Mouse (Mus musculus) frontal cortex, adult 2 months (tissue): ENCODE results near the gene Cpn2. TPM values are rescaled to one million over a fixed set of nuclear protein-coding genes. Genes with fewer than 3 reads are reported as not detected.
A peak's percentile ranks its signal among the peaks of the same experiment; 100 is the strongest.

ENCODE experiments used
- DNase-seq, 2 experiments: peaks; one replicate each; pipeline ENCODE4 v3.0.0; 2022; ENCODE audit warnings: low spot score in 1 of 2; ENCODE audit errors: extremely low spot score in 1 of 2
- polyA plus RNA-seq: library from polyadenylated mRNA; depleted of rRNA; stranded (reverse); fragments of >200 nt; gene quantifications from 2 replicates; pipeline ENCODE4 v1.2.3, GENCODE M21; 2012

The Cpn2 gene
- polyA plus RNA-seq, 1 experiment, result not detected

DNA sequence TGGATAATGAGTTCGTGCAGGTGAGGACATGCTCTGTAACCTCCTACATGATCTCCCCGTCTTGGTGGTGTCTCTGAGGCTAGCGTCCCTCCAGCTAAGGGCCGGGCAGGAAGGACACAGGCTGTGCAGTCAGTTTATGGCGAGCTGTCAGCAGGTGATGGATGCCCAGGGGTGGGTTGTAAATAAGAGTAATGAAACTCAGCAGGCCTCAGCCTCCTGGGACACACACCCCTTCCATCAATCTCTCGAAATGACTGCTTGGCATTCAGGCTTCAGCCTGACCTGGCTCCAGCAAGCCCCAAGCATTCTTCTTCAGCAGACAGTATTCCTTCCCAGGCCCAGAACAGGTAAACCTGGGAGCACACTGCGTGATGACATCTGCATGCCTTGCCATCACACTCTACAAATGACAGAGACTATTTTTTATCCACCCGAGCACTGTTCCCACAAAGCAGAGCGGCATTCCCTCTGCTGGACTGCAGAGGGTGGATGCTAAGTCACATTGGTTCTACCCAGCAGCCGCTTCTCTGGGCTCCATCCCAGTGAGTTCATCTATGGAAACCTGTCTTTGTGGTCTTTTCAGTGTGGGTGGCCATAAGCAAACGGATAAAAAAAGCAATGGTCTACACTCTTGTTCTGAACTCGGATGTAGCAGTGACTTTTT lies 23.1 kb downstream of the Cpn2 start:
- no peak for DNase-seq

DNA sequence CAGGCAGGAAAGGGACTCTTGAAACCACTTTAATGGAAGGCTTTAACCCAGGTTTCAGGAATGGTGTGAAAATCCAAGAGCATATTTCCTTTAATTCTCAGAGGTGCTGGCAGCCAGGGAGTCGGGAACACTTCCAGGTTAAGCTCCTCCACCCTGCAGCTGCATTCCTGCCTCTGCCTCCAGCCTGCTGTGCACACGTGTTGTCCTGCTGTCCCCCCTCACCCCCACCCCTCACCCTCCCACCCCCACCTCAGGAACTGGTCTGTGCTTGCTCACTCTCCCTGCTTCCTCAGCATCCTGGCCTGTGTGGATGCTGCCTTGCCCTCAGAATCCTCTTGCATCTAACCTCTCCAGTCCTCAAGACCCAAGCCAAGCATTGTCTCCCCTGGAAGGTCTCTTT lies 25.7 kb downstream of the Cpn2 start:
- DNase-seq, result no peak

DNA sequence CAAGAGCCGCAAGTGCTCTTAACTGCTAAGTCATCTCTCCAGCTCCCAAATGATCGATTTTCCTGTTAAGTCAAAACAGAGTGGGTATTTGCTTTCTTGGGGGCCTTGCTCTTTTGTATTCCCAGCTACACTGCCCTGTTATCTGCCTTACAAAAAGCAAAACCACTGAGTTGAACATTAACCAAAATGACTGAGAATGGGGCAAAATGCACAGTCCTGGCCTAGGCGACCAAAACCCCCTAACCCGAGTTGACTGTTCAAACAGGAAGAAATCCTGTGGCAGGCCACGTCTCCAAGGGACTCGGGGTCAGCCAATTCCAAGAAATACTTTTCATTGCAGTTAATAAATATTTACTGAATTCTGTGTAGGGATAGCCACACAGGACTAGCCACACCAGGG lies 28.5 kb downstream of the Cpn2 start:
- DNase-seq, result no peak

DNA sequence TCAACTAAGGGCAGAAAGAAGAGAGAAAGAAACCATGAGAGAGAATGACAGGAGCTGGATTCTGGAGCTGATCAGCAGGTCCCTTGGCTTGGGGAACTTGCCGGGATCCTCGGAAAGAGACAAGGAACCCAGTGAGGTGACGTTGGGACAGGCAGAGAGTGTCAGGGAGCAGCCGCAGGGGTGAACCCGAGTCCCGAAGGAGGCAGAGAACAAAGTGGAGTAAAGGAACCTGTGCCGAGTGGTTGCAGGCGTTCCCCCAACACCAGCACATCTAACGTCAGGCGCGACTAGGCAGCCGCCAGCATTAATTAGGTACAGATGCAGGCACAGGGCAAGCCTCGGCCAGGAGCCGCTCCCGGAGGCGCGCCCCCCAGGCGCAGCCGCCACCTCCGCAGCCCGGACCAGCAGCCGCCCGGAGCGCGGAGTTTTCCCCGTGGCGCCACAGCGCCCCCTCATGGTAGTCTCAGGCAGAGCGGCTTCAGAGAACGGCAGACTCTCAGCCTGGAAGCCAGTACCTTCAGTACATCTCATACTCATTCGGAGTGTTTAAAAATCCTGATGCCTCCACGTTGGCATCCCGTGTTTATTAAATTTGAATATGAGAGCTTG lies 31.1 kb downstream of the Cpn2 start:
- peak; percentile 21 to 93 for DNase-seq

DNA sequence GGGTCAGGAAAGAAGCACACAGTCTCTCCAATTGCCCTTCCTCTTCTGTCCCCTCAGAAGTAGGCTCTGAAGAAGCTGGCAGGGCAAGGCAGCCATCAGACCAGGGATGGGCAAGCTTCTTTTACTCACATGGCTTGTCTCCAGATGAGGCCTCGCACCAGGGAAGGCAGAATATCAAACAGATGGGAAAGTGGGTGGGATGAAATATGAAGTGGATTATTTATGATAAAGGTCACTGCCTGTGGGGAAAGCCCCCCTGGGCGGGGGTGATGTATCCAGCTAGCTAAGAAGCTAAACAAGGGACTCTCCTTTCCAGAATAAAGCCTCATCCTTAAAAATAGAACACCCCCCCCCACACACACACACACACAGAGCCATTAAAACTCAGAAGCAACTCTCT lies 31.7 kb downstream of the Cpn2 start:
- DNase-seq, result peak in 1 of 2 experiments; percentile 38

DNA sequence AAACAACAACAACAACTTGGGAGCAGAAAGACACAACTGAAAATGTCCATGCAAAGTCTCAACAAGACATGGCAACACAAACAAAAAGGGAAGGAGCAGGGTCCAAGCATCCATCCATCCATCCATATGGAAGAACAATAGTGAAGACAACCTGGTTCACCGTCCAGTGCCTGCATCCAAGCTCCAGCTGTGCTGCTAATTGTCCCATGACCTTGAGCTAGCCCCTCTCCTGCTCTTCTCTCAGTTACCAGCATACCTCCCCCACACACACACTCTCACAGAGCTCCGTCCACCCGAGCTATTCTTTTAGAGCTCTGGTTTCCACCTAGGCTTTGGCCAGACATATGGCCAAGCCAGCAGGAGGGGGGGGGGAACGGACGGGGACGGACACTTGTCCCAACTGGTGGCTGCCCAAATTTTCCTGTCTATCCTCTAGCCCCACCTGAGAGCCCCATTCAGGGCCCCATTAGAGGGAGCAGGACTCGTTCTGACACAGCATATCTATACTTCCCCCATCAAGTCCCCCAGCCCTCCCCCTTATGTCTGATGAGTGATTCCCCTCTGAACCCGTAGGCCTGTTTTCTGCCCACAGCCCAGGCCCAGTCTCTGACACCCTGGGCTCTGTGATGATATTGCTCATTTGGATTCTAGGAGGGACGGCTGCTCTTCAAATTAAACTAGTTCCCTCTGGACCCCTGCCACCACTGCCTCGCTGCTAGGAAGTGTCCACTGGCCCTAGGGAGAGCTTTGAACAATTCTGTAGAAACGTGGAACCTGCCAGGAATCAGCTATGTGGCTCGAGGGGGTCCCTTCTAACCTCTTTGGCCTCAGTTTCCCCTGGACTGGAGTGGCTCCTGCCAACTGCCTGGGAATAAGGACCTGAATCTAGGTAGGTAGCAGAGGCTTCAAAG lies 32.4 kb downstream of the Cpn2 start:
- DNase-seq, result no peak

DNA sequence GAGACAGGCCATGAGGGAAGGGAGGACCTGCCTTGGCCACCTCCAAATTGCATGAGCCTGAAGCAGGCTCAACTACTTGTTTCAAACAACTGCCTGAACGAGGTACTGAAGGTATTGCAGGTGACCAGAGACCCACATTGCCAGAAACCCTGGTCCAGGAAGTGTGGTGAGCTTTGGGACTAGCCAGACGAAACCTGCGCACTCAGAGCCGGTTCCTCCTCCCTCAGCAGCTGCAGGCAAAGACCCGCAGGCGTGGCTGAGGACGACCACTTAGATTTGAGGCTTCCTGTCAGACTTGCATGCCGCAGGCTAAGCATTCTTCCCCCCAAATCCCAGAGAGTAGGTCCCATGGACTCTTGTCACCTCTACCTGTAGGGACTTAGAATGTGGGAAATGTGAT lies 33.2 kb downstream of the Cpn2 start:
- no peak for DNase-seq

DNA sequence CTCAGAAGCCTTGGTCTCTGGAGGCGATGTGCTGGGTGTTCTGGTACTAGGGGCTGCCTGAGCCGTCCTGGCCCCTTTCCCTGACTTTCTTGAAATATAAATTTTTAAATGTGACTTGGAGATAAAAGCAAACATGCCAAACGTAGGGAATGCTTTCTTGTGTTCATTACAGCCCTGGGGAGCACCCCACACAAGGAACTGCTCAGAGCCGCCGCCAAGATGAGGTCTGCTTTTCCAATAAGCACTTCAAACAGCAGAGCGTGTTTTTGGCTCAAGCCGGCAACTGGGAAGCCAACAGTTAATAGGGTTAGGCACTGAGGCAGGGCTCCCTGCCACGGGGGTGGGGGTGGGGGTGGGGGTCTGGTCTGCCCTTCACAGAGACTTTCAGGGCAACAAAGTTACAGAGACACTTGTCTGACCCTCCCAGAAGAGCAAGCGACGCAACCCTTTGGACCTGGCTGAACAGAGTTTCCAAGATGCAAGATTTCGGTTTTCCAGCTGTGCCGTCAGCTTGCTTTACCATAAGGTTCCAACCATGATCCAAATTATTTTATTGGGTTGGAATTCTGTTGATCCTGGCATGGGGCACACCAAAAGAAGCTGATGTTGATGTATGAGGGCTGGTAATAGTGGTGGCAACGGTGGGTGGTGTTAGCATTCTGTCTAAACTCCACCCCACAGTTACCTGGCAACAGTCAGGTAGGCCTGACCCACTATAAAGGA lies 35.3 kb downstream of the Cpn2 start:
- DNase-seq, result no peak

DNA sequence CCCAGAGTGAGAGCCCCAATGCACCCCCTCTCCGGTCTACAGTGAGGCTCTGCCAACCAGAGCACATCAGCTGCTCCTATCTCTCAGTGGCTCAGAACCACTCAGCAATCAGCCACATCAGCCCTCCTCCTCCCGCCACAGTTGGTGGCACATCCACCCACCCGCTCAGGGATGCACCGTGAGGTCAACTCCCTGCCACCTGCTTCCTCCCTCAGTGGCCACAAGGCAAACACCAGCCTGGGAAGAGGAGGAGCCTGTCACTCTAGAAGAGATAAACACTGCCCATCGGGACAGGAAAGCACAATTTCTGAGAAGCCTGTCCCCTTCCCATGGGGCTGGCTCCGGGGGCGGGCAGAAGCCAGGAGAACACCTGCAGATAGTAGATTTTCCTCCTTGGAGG lies 39.9 kb downstream of the Cpn2 start:
- no peak for DNase-seq

DNA sequence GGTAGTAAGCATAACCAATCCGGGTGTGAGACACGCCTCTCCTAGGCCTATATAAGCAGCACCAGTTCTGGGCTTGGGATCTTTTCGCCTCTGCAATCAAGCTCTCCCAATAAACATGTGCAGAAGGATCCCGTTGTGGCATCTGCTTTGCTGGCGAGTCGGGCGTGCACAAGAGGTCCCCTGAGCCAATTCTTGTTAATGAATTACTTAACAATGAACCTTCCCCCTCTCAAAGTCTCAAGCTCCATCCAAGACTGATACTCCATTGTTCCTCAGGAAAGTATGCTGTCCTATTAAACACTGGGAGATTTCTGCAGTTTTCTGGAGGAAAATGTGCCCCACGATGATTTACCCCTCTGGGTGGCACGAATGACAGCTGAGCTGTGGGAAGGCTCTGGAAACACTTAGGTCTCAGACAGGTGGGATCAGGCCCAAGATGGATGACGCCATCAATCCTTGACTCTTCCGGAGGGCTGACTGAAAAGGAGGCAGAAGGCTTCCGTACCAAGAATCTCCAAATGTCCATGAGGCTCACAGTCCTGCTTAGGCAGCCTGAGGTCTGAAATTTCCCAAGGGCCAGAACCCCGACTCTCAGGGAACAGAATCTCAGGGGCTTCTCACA lies 46.0 kb downstream of the Cpn2 start:
- no peak for DNase-seq

DNA sequence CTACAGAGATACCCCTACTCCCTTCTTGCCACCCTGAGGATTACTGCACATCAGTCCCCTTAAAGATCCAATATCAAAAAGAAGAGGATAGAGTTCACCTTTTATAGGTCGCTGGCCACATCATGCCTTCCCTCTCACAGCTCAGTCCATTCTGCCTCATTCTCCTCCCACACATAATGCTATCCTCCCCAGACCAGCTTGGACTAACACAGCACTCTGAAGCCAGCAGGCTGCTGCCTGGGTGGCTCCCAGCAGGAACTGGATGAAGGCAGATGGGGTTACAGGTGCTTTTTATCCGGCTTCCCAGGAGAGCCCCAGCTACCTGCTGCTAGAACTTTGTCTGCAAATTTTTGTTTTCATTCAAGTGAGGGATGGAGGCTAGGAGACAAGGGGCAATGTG lies 51.5 kb downstream of the Cpn2 start:
- DNase-seq, result no peak

DNA sequence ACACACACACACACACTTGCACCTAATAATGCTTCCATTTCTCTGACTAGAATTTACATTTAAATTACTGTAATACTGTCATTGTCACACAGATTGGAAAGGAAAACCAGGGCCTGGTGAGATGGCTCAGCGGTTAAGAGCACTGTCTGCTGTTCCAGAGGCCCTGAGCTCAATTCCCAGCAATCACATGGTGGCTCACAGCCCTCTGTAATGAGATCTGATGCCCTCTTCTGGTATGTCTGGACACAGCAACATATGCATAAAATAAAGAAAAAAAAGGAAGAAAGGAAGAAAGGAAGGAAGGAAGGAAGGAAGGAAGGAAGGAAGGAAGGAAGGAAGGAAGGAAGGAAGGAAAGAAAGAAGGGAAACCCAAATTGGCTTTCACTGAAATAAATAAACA lies 53.7 kb downstream of the Cpn2 start:
- DNase-seq, result no peak

DNA sequence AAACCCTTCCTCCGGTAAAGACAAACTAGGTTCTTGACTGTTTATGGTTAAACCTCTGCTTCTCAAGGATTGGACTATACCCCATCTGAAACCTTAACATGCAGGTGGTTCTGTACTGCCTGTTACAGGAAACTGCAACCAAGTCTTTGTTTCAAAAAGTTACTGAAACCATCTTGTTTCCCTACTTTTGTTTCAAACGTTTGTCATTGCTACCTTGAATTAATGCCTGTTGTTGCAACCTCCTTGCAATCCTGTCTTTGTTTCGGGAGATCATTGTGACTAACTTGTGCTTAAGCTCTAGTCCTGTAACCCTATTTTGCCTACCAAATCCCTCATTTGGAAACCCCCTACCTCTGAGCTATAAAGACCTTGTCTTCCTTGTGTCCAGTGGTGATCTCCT lies 55.3 kb downstream of the Cpn2 start:
- no peak for DNase-seq

DNA sequence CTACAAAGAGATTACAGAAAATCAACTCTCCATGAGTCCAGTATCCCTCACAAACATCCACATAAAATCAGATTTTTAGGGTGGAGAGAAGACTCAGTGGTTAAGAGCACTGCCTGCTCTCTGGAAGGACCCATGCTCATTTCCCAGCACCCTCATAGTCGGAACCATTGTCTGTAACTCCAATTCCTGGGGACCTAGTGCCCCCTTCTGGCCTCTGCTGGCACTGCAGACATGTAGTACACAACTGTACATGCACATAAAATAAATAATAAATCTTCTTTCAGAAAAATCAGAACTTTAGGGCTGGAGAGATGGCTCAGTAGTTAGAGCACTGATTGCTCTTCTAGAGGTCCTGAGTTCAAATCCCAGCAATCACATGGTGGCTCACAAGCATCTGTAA lies 58.0 kb downstream of the Cpn2 start:
- DNase-seq, result no peak

DNA sequence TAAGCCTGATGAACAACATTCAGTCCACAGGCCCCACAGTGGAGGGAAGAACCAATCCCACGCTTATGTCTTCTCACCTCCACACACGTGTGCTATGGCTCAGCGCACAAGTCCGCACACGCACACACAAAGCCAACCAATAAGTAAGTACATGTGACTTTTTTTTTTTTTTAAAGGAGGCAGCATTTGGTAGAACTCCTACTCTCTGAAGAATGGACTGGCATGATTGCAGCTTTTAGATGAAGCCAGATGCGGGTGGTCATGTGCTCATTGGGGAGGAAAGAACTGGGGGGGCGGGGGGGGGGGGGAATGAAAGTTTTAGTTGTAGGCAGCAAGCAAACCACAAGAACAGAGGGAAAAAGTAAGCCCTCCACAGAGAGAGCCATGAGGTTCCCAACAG lies 59.3 kb downstream of the Cpn2 start:
- DNase-seq, result no peak

DNA sequence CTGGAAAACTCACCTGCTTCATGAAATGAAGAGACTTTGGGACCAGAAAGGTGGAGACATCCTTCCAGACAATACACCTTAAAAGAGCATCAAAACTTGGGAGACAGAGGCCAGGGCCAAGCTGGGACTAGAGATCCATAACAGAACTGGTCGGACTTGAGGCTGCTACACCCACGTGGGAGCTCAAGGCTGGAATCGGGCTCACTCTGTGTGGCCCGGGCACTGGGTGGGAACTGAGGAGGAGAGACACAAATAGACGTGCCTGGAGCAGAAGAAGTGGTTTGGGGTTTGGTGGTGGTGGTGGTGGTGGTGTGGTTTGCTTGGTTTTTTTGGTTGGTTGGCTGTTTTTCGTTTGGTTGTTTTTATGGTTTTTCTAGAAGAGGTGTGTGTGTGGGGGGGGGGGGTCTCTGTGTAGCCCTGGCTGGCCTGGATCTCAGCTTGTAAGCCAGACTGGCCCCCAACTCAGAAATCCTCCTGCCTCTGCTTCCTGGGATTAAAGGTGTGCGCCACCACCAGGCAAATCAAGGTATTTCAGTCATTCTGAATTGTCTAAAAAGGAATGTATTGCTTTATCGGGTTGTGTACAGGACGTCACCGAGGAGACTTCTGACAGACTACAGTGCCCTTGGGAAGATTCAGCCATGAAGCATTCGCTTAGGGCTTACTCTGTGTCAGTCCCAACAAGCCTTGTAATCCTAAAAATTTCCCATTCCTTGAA lies 60.0 kb downstream of the Cpn2 start:
- no peak for DNase-seq
